Mouse (Mus musculus) heart, adult 2 months (tissue): ENCODE data around the gene Podnl1. TPM values are rescaled to one million over a fixed set of nuclear protein-coding genes. Genes with fewer than 3 reads are reported as not detected.
A peak's percentile ranks its signal among the peaks of the same experiment; 100 is the strongest.

ENCODE experiments used
- DNase-seq, 2 experiments: peaks; one replicate each; pipeline ENCODE4 v3.0.0; 2021
- H3K27ac ChIP-seq: fragments of 200-600 bp; 2 replicates; pipeline ENCODE4 v1.8.1; 2022
- H3K27me3 ChIP-seq: fragments of 200-500 bp; 2 replicates; pipeline ENCODE4 v1.6.1; 2012; ENCODE audit warnings: mild to moderate bottlenecking, low read length, inconsistent platforms, mixed read lengths; ENCODE audit not compliant: control insufficient read depth, insufficient read depth
- H3K36me3 ChIP-seq: fragments of 200-500 bp; 2 replicates; pipeline ENCODE4 v1.6.1; 2012; ENCODE audit warnings: low read length, inconsistent platforms; ENCODE audit not compliant: control insufficient read depth, insufficient read depth
- H3K4me1 ChIP-seq: fragments of 200-500 bp; 2 replicates; pipeline ENCODE4 v1.6.1; 2011; ENCODE audit warnings: low read length; ENCODE audit not compliant: control insufficient read depth, insufficient read depth
- H3K4me3 ChIP-seq: fragments of 200-600 bp; 2 replicates; pipeline ENCODE4 v1.8.1; 2022
- H3K79me2 ChIP-seq: fragments of 200-500 bp; replicated peaks from 2 replicates; pipeline ENCODE4 v1.6.1; 2012; ENCODE audit warnings: mild to moderate bottlenecking, inconsistent platforms, low read length, moderate library complexity, mixed read lengths; ENCODE audit not compliant: control insufficient read depth, insufficient read depth
- H3K9ac ChIP-seq: fragments of 200-500 bp; 2 replicates; pipeline ENCODE4 v1.6.1; 2012; ENCODE audit warnings: low read depth, mild to moderate bottlenecking, control low read depth, inconsistent platforms, low read length, mixed read lengths
- CTCF ChIP-seq: fragments of 200-600 bp; IDR thresholded peaks from 2 replicates; pipeline ENCODE4 v1.8.1; 2022; ENCODE audit warnings: antibody characterized with exemption, mild to moderate bottlenecking, moderate library complexity
- EP300 ChIP-seq: fragments of 200-500 bp; IDR thresholded peaks from 2 replicates; pipeline ENCODE4 v1.6.1; 2011; ENCODE audit warnings: low read depth, low read length, control low read depth; ENCODE audit not compliant: insufficient read depth
- POLR2A ChIP-seq: fragments of 200-500 bp; IDR thresholded peaks from 2 replicates; pipeline ENCODE4 v1.6.1; 2011; ENCODE audit warnings: mild to moderate bottlenecking, low read depth, low read length, control low read depth; ENCODE audit not compliant: insufficient read depth
- WGBS: fragments of 180-500 bp; shearing (Covaris S2); methylation state at CpG from one replicate; pipeline ENCODE4 v1.1.7; 2018; 5-methylcytosine and 5-hydroxymethylcytosine counted together
- intact Hi-C: fragments of 180-260 bp; cut with DNase I; formaldehyde crosslinking; loops from one replicate; pipeline ENCODE4 v1.15.1; 2025
- microRNA-seq, 2 experiments: library from miRNA; unstranded; fragments of <30 nt; microRNA quantifications; one replicate each; pipeline ENCODE4 v1.2.0; 2021
- polyA plus RNA-seq: library from polyadenylated mRNA; depleted of rRNA; stranded (reverse); fragments of >200 nt; gene quantifications from 2 replicates; pipeline ENCODE4 v1.2.3, GENCODE M21; 2012; rRNA removed
- total RNA-seq, 2 experiments: library from RNA; stranded (reverse); gene quantifications; 2 replicates each; pipeline ENCODE4 v1.2.3; 2021

Podnl1 gene
- total and polyA plus RNA-seq, 3 experiments: 0.23 TPM; not detected in 2

DNA sequence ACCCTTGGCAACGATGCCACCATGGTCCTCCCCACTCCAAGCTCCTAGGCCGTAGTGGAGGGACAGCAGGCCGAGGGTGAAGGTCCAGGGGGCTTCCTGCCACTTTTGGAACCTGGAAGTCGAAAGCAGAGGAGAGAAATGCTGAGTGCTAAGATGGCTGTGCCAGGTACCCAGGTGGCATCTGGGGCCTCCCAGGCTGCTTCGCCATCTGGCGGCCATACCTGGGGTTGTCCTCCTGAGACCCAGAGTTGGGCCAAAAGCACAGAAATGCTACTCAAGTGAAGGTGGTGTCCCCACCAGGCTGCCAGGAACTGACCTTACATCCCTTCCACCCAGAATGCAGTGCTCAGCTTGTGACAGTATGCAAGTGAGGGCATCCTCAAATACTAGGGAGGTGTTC lies 48.1 kb downstream of the Podnl1 start:
- intact Hi-C loops: no loop called here
- TF ChIP-seq CTCF: peak; percentile 36
- TF ChIP-seq EP300: no peak
- WGBS: 84% methylated on average over 6 of the region's 6 CpGs
- no peak for DNase-seq
- H3K27me3 ChIP-seq: no peaks in the 10 kb centered on the region
- H3K4me1 ChIP-seq: no peaks in the 10 kb centered on the region
- no peaks in the 10 kb centered on the region for H3K79me2 ChIP-seq
- no peak overlapping the region for H3K27ac ChIP-seq
- no peak overlapping the region for H3K9ac ChIP-seq
- H3K4me3 ChIP-seq: no peak overlapping the region
- H3K36me3 ChIP-seq: no peaks in the 10 kb centered on the region

- no peak overlapping the region for H3K9ac ChIP-seq
- no peaks in the 10 kb centered on the region for H3K79me2 ChIP-seq
- no peaks in the 10 kb centered on the region for H3K27me3 ChIP-seq
- no peak overlapping the region for H3K27ac ChIP-seq
- H3K4me1 ChIP-seq: peaks cover 1% of the 10 kb centered on the region; the same call in 1 of the 2 replicates
- DNase-seq: no peak
- intact Hi-C loops: no loop called here
- H3K36me3 ChIP-seq: no peaks in the 10 kb centered on the region
- TF ChIP-seq CTCF (no peak), EP300 (no peak), POLR2A (no peak)
- WGBS: 22% methylated on average over 3 of the region's 3 CpGs
- no peak overlapping the region for H3K4me3 ChIP-seq
Measured at GRCm38 (mm10) chr8:84176560-84176959, 50.8 kb downstream of the Podnl1 start.

- H3K4me1 ChIP-seq: peaks cover 1% of the 10 kb centered on the region; the same call in 1 of the 2 replicates
- WGBS: 95% methylated on average over 3 of the region's 3 CpGs
- no peak overlapping the region for H3K4me3 ChIP-seq
- no peak for DNase-seq
- H3K36me3 ChIP-seq: no peaks in the 10 kb centered on the region
- no peaks in the 10 kb centered on the region for H3K27me3 ChIP-seq
- no peak overlapping the region for H3K9ac ChIP-seq
- no peaks in the 10 kb centered on the region for H3K79me2 ChIP-seq
- TF ChIP-seq POLR2A (no peak), EP300 (no peak), CTCF (no peak)
- intact Hi-C loops: no loop called here
- no peak overlapping the region for H3K27ac ChIP-seq
Measured at GRCm38 (mm10) chr8:84177405-84177804, 51.6 kb downstream of the Podnl1 start.

- intact Hi-C loops: no loop called here
- Histone ChIP-seq H3K79me2 (no peaks in the 10 kb centered on the region), H3K27ac (no peak overlapping the region), H3K9ac (no peak overlapping the region), H3K4me3 (no peak overlapping the region), H3K27me3 (no peaks in the 10 kb centered on the region), H3K4me1 (peaks cover 4% of the 10 kb centered on the region), H3K36me3 (no peaks in the 10 kb centered on the region)
- 92% methylated on average over 8 of the region's 8 CpGs for whole genome bisulfite sequencing
- no peak for DNase-seq
- TF ChIP-seq CTCF (no peak), POLR2A (no peak), EP300 (no peak)
Measured at GRCm38 (mm10) chr8:84178592-84178991, 52.8 kb downstream of the Podnl1 start.

DNA sequence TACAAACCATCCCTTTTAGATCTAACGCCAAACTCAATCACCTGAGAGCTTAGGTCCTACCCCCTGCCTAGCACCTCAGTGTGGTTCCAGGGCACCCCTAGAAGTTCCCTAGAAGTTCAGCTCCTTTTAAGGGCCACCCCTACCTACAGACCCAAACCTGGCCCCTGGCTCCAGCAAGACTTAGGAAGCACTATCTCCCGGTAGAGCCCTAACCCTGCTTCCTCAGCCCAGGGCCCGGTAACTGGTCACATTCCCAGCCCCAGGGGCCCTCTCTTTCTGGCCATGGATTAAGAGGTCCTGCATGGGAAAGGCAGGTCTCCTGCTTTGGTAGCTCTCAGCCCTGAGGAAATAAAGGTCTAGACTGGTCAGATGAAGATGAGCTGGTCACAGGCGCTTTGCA lies 54.2 kb downstream of the Podnl1 start:
- no peak for DNase-seq
- no peak overlapping the region for H3K27ac ChIP-seq
- no peaks in the 10 kb centered on the region for H3K36me3 ChIP-seq
- no peak overlapping the region for H3K9ac ChIP-seq
- peaks cover 4% of the 10 kb centered on the region for H3K4me1 ChIP-seq
- intact Hi-C loops: loop anchor here (2.0 to 10.0 kb wide), 2 partner anchors 31 to 435 kb away; partner anchors contain the start of genes 4930432K21Rik and Adgre5
- TF ChIP-seq EP300: no peak
- no peak for TF ChIP-seq POLR2A
- no peak for TF ChIP-seq CTCF
- no peaks in the 10 kb centered on the region for H3K79me2 ChIP-seq
- no peak overlapping the region for H3K4me3 ChIP-seq
- WGBS: 53% methylated on average over 4 of the region's 4 CpGs
- H3K27me3 ChIP-seq: no peaks in the 10 kb centered on the region

- Histone ChIP-seq H3K79me2 (no peaks in the 10 kb centered on the region), H3K27ac (no peak overlapping the region), H3K9ac (no peak overlapping the region), H3K27me3 (no peaks in the 10 kb centered on the region), H3K36me3 (no peaks in the 10 kb centered on the region), H3K4me3 (no peak overlapping the region; the same call in 1 of the 2 replicates), H3K4me1 (peaks cover 4% of the 10 kb centered on the region)
- peak; percentile 51 to 57 for DNase-seq
- no peak for TF ChIP-seq POLR2A
- TF ChIP-seq CTCF: no peak
- no peak for TF ChIP-seq EP300
- intact Hi-C loops: loop anchor here (2.0 to 10.0 kb wide), 2 partner anchors 32 to 436 kb away; partner anchors contain the start of genes 4930432K21Rik and Adgre5
- WGBS: 7% methylated on average over 16 of the region's 16 CpGs
Measured at GRCm38 (mm10) chr8:84180530-84181190, 54.9 kb downstream of the Podnl1 start.

Small RNA genes lying within 50 kb of the gene (microRNA-seq; reads per million reads assigned to microRNA genes)
- gene Gm25110 (0 reads per million in 2 experiments), gene Mir181c (453 to 591 reads per million in 2 experiments), gene Mir181d (927 to 1,168 reads per million in 2 experiments), gene Mir709 (0 reads per million in 2 experiments)

Other genes starting within 250 kb of the Podnl1 start
- gene Adgrl1, start 225.9 kb upstream of the Podnl1 start, total RNA-seq: 10 to 100 TPM; 11.3 to 12.9 TPM
- 33.8 and 45.8 TPM in 2 replicates for gene Adgrl1, start 225.9 kb upstream of the Podnl1 start, polyA plus RNA-seq
- gene Gm10644, start 170.8 kb upstream of the Podnl1 start, total RNA-seq: 1 to 10 TPM; 1.3 to 1.7 TPM
- gene Gm10644, start 170.8 kb upstream of the Podnl1 start, polyA plus RNA-seq: 1.9 and 2.8 TPM in 2 replicates
- 1 to 10 TPM; 1.7 to 1.8 TPM for gene Asf1b, start 170.5 kb upstream of the Podnl1 start, total RNA-seq
- 2.2 and 3.7 TPM in 2 replicates for gene Asf1b, start 170.5 kb upstream of the Podnl1 start, polyA plus RNA-seq
- 100 to 1,000 TPM; 306 to 331 TPM for gene Prkaca, start 153.0 kb upstream of the Podnl1 start, total RNA-seq
- 239 and 333 TPM in 2 replicates for gene Prkaca, start 153.0 kb upstream of the Podnl1 start, polyA plus RNA-seq
- 10 to 100 TPM; 21.6 to 29.9 TPM for gene Samd1, start 128.3 kb upstream of the Podnl1 start, total RNA-seq
- 29.7 and 32.1 TPM in 2 replicates for gene Samd1, start 128.3 kb upstream of the Podnl1 start, polyA plus RNA-seq
- under 1 TPM in 1 of 2 experiments, not detected in 1; 0.26 TPM for gene 1700067K01Rik, start 124.5 kb upstream of the Podnl1 start, total RNA-seq
- gene 1700067K01Rik, start 124.5 kb upstream of the Podnl1 start, polyA plus RNA-seq: 0.16 and 0.50 TPM in 2 replicates
- 1 to 10 TPM; 2.2 to 3.7 TPM for gene 2210011C24Rik, start 113.8 kb upstream of the Podnl1 start, total RNA-seq
- 0.64 and 1.2 TPM in 2 replicates for gene 2210011C24Rik, start 113.8 kb upstream of the Podnl1 start, polyA plus RNA-seq
- under 1 TPM; 0.20 to 0.26 TPM for gene Palm3, start 104.5 kb upstream of the Podnl1 start, total RNA-seq
- 0.21 TPM in 1 of 2 replicates, not detected in the other for gene Palm3, start 104.5 kb upstream of the Podnl1 start, polyA plus RNA-seq
- 1 to 10 TPM; 3.2 to 3.7 TPM for gene Il27ra, start 83.4 kb upstream of the Podnl1 start, total RNA-seq
- 4.1 and 4.6 TPM in 2 replicates for gene Il27ra, start 83.4 kb upstream of the Podnl1 start, polyA plus RNA-seq
- gene Rln3, start 81.0 kb upstream of the Podnl1 start, total RNA-seq: not detected
- not detected in 2 replicates for gene Rln3, start 81.0 kb upstream of the Podnl1 start, polyA plus RNA-seq
- 1 to 10 TPM; 3.6 to 4.8 TPM for gene Gm10643, start 60.9 kb upstream of the Podnl1 start, total RNA-seq
- 1.7 and 2.1 TPM in 2 replicates for gene Gm10643, start 60.9 kb upstream of the Podnl1 start, polyA plus RNA-seq
- gene Rfx1, start 59.2 kb upstream of the Podnl1 start, total RNA-seq: 1 to 10 TPM; 8.8 to 9.5 TPM
- 9.5 and 11.0 TPM in 2 replicates for gene Rfx1, start 59.2 kb upstream of the Podnl1 start, polyA plus RNA-seq
- gene Dcaf15, start 21.2 kb upstream of the Podnl1 start, total RNA-seq: 1 to 10 TPM; 5.9 to 7.6 TPM
- 17.0 and 18.4 TPM in 2 replicates for gene Dcaf15, start 21.2 kb upstream of the Podnl1 start, polyA plus RNA-seq
- 10 to 100 TPM; 10.6 to 11.9 TPM for gene Cc2d1a, start 21.9 kb downstream of the Podnl1 start, total RNA-seq
- 10.2 and 11.2 TPM in 2 replicates for gene Cc2d1a, start 21.9 kb downstream of the Podnl1 start, polyA plus RNA-seq
- gene 4930432K21Rik, start 22.0 kb downstream of the Podnl1 start, total RNA-seq: under 1 TPM; 0.26 to 0.30 TPM
- gene 4930432K21Rik, start 22.0 kb downstream of the Podnl1 start, polyA plus RNA-seq: 0.29 and 0.55 TPM in 2 replicates
- 1 to 10 TPM in 1 of 2 experiments, not detected in 1; 1.9 TPM for gene Nanos3, start 59.2 kb downstream of the Podnl1 start, total RNA-seq
- 0.61 TPM in 1 of 2 replicates, not detected in the other for gene Nanos3, start 59.2 kb downstream of the Podnl1 start, polyA plus RNA-seq
- gene Zswim4, start 111.1 kb downstream of the Podnl1 start, total RNA-seq: 1 to 10 TPM; 6.8 to 8.2 TPM
- 7.6 and 10.4 TPM in 2 replicates for gene Zswim4, start 111.1 kb downstream of the Podnl1 start, polyA plus RNA-seq
- gene D8Ertd738e, start 123.7 kb downstream of the Podnl1 start, total RNA-seq: 100 to 1,000 TPM; 206 to 249 TPM
- gene D8Ertd738e, start 123.7 kb downstream of the Podnl1 start, polyA plus RNA-seq: 144 and 158 TPM in 2 replicates
- gene Mri1, start 131.3 kb downstream of the Podnl1 start, total RNA-seq: 10 to 100 TPM; 10.8 to 12.0 TPM
- gene Mri1, start 131.3 kb downstream of the Podnl1 start, polyA plus RNA-seq: 13.6 and 20.8 TPM in 2 replicates
- gene Ccdc130, start 144.4 kb downstream of the Podnl1 start, total RNA-seq: 1 to 10 TPM; 5.0 to 8.1 TPM
- gene Ccdc130, start 144.4 kb downstream of the Podnl1 start, polyA plus RNA-seq: 19.9 and 20.8 TPM in 2 replicates